Mouse (Mus musculus) mouse embryonic stem cell (cell line): Measurements from ENCODE around the gene Adam10.

ENCODE experiments used
- in situ Hi-C, 2 experiments: fragments of 300-500 bp; cut with MboI; formaldehyde crosslinking; loops; 1 replicate in 1 of 2; 3 replicates in 1 of 2; pipeline ENCODE4 v1.14.3; 2019 to 2020; ENCODE audit warnings: low sequenced_read_pairs in 2 of 2, low pct_unique_long_range_greater_than_20kb in 1 of 2, mixed read lengths in 1 of 2; ENCODE audit not compliant: unreplicated experiment in 1 of 2

Gene Adam10

GRCm38 (mm10) chr9:70670381-70670780 is 8.4 kb upstream of the Adam10 start:
- in situ Hi-C loops: loop anchor here (10.0 kb wide), 1 partner anchor 254 kb away; no protein-coding TSS in a partner anchor

GRCm38 (mm10) chr9:70671278-70671677 is 7.5 kb upstream of the Adam10 start:
- in situ Hi-C loops: loop anchor here (10.0 kb wide), 1 partner anchor 254 kb away; no protein-coding TSS in a partner anchor

GRCm38 (mm10) chr9:70671772-70672579 is 6.8 kb upstream of the Adam10 start:
- in situ Hi-C loops: loop anchor here (10.0 kb wide), 1 partner anchor 253 kb away; no protein-coding TSS in a partner anchor

GRCm38 (mm10) chr9:70673656-70674055 is 5.1 kb upstream of the Adam10 start:
- in situ Hi-C loops: loop anchor here (10.0 kb wide), 1 partner anchor 251 kb away; no protein-coding TSS in a partner anchor

GRCm38 (mm10) chr9:70675117-70675516 is 3.7 kb upstream of the Adam10 start:
- in situ Hi-C loops: loop anchor here (10.0 kb wide), 1 partner anchor 250 kb away; no protein-coding TSS in a partner anchor

GRCm38 (mm10) chr9:70675961-70676360 is 2.8 kb upstream of the Adam10 start:
- in situ Hi-C loops: loop anchor here (10.0 kb wide), 1 partner anchor 249 kb away; no protein-coding TSS in a partner anchor

GRCm38 (mm10) chr9:70679132-70680091 is 615 bp downstream of the Adam10 start:
- in situ Hi-C loops: loop anchor here (10.0 kb wide), 1 partner anchor 245 kb away; no protein-coding TSS in a partner anchor

GRCm38 (mm10) chr9:70682202-70682601 is 3.4 kb downstream of the Adam10 start:
- in situ Hi-C loops: no loop called here

GRCm38 (mm10) chr9:70688301-70688968 is 9.6 kb downstream of the Adam10 start:
- in situ Hi-C loops: no loop called here

GRCm38 (mm10) chr9:70689926-70690325 is 11.1 kb downstream of the Adam10 start:
- in situ Hi-C loops: no loop called here

- in situ Hi-C loops: no loop called here
Observed at GRCm38 (mm10) chr9:70690579-70690978, 11.8 kb downstream of the Adam10 start.

GRCm38 (mm10) chr9:70691772-70692693 is 13.2 kb downstream of the Adam10 start:
- in situ Hi-C loops: no loop called here

- in situ Hi-C loops: no loop called here
Observed at GRCm38 (mm10) chr9:70695723-70696122, 16.9 kb downstream of the Adam10 start.

- in situ Hi-C loops: no loop called here
Observed at GRCm38 (mm10) chr9:70698090-70698489, 19.3 kb downstream of the Adam10 start.

- in situ Hi-C loops: no loop called here
Observed at GRCm38 (mm10) chr9:70703597-70704203, 24.9 kb downstream of the Adam10 start.

- in situ Hi-C loops: no loop called here
Observed at GRCm38 (mm10) chr9:70706444-70706843, 27.6 kb downstream of the Adam10 start.

- in situ Hi-C loops: no loop called here
Observed at GRCm38 (mm10) chr9:70729544-70729943, 50.7 kb downstream of the Adam10 start.
